Mouse (Mus musculus) cerebellum, postnatal 4 days (tissue): ENCODE data around the gene Lypla2.

Source experiments
- DNase-seq, 2 experiments: peaks; one replicate each; pipeline ENCODE4 v3.0.0; 2022; ENCODE audit warnings: low spot score in 2 of 2, mixed read lengths in 1 of 2

The Lypla2 gene

DNA sequence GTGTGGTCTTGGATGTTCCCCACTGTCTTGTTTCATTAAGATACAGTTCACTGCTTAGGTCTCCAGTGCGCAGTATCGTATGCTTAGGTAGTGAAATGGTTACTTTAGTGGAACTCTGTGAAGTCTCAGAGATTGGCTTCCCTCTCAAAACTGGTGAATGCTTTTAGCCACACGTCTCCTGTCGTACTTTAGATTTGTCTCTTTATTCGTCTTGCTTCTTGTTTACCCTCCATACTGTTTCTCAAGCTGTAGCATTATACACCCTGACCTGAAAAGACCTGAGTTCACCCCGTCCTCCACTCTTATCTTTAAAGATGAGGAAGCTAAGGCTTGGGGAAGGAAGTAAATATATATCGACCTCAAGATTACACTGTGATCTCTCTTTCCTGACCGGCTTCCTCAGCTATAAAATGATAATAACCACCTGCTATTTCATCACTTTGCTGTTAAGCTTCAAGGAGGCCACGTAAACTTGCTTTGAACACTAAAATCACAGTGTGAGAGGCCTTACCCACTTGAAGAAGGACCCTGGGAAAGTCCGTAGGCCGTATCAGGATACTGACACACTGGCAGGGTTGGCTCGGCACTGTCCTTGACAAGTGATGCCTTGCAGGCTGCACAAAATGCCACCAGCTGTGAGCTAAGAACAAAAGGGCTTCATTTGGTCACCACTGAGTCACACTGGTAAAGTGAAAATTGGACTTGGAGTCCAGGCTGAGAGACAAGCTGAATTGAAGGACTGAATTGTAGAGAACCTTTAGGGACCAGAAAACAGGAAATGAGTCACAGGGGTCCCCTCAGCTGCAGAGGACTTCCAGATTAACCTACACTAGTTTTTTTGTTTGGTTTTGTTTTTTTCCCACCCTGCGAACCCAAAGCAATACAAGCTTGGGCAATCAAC lies 735 bp upstream of the Lypla2 start:
- no peak for DNase-seq

DNA sequence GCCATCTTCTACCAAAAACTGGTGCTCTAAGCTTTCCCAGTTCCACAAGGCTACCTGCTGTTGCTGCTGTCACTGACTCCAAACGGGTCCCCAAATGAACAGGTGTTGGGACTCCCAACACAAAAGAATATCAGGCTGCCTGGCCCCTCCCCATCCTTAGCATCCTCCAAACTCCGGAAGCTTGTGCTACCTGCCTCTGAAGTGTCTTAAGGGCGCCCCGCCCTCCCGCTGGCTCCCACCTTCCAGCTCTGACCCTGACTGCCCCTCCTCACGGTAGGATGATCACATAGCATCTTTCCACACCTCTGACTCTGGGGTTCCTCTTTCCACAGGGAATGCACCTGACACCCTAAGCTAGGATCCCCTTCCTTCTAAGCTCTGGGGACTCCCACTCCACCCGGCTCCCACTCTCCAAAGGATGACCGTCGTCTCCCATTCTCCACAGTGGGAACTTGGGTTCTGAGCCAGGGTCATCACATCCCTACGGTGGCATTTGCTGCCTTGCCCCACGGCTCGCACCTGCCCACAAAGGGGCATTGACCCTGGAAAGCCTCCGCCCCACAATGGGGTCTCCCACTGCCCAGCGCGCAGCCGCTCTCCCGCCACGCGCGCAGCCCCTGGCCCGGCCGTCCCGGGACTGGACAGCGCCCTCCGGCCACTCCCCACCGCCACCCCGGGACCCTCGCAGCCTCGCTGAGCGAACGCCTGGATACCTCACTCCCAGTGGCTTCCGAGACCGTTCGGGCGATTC lies 446 bp downstream of the Lypla2 start:
- no peak for DNase-seq

DNA sequence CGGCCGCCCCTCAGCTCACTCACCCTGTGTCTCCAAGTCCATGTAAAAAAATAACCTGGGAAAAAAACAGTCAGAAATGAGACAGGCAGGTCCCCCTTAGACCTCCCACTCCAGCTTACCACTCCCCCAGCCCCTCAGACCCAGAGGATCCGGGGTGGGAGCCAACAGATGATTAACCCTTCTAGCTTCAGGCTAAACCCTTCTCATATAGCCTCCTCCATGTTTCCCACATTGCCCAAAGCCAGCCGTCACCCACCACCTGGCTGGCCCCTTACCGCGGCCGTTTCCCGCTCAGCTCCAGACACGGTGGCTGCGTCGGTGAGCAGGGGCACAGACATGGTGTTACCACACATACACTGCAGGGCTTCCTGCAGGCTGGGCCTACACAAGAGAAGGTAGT lies 1.8 kb downstream of the Lypla2 start:
- DNase-seq: no peak

DNA sequence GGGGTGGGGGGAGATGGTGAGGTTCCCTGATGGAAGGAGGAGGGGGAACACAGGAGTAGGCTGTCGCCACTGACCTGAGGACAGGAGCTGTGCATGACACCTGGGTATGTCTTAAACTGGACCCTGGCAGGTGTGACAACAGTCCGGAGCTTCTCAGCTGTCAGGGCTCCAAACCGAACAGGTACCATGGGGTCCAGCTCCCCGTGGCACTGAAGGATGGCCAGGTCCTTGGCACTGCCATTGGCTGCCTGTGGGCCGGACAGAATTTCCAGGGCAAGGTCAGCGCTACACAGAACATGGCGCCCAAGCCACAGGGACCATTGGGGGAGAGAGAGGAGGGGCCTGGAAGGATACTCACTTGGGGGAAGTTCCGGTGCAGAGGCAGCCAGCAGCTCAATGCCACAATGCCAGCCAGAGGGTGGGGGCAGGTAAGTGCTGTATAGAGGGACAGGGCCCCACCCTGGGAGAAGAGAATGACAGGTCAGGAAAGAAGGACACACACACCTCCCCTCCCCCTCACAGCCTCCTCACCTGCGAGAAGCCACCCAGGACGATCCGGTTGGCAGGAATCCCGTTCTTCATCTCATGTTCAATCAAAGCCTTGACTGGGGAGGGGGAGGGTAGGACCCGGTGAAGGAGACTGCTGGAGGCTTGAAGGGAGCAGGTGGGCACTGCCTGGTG lies 3.2 kb downstream of the Lypla2 start:
- no peak for DNase-seq

DNA sequence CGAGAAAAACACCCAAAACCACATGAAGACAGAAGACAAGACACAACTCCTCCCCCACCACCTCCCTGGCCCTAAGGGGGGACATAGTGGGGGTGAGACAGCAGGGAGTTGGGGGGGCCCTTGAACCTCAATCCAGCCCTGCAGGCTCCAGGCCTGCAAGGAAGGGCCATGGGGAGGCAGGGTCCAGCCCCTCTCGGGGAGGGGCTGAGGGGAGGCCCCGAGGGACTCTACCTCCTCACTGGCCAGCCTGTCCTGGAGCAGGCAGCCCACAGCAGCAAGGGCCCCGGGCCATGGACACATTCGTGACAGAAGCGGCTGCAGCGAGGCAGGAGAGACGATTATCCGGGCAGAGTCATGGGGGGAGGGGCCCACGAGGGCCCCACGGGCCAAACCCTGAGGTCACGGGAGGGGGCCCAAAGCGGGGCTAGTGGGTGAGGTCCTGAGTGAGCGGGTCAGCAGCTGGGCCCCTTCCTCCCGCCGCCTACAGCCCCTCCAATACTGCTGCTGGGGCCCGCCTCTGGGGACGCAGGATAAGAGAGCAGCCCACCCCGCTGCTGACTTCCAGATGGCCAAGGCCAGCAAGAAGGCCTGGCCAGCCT lies 4.1 kb downstream of the Lypla2 start:
- no peak for DNase-seq

DNA sequence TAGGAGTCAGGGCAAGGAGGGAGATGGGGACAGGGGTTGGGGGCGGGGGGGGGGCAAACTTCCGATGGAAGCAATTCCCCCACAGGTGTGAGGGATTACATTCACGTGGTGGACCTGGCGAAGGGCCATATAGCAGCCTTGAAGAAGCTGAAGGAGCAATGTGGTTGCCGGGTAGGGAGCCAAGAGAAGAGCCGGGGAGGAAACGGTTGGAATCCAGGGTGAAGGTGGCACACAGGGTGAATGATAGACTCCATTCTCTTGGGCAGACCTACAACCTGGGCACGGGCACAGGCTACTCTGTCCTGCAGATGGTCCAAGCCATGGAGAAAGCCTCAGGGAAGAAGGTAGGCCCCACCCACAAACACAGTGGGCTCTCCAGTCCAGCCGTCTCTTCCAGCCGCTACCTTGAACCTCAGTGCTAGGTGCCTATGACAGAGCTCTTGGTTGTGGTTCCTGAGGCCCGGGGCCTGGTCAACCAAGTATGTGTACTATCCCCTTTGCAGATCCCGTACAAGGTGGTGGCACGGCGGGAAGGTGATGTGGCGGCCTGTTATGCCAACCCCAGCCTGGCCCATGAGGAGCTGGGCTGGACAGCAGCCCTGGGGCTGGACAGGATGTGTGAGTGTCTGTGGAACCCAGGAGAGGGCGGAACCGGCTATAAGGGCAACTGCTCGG lies 5.2 kb downstream of the Lypla2 start:
- no peak for DNase-seq

DNA sequence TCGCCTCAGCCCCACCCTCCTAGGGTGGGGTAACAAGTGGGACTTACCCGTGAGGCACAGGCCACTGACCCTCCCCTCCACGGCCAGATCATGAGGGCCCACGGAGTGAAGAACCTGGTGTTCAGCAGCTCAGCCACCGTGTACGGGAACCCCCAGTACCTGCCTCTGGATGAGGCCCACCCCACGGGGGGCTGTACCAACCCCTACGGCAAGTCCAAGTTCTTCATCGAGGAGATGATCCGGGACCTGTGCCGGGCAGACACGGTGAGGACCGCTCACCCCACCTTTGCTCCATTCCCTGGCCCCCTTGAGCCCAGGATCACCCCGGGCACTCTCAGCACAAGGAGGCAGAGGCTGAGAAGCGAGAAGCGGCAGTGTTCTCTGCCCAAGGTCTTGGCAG lies 6.1 kb downstream of the Lypla2 start:
- DNase-seq: no peak

DNA sequence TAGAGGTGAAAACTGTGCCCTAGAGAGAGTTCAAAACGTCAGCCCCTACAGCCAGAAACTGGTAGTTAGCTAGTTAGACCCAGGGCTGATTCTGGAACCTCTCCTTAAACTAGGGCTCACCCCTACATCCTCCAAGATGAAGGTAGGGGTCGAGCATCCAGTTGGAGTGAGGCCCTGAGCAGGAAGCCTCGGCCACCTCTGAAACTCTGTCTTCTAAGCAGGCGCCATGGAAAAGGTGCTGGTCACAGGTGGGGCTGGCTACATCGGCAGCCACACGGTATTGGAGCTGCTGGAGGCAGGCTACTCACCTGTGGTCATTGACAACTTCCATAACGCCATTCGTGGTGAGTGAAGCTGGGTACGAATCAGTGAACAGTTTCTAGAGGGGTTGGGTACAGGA lies 7.3 kb downstream of the Lypla2 start:
- DNase-seq: no peak

DNA sequence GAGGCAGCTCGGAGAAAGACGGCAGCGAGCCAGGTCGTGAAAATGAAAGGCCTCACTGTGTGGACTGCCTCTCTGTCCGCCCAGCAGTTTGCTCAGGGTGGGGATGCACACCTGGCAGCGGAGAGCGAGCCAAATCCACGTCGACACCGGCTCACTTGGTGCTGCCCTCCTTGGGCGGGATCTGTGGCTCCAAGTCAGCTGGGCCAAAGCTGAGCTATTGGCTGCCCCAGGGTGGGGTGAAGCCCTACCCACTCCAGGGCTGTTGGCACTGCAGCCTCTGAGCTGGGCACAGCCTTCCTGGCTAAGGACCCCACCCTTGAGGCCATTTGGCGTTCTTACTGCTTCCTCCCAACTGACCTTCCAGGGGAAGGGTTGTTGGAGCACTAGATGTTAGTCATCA lies 8.0 kb downstream of the Lypla2 start:
- no peak for DNase-seq

DNA sequence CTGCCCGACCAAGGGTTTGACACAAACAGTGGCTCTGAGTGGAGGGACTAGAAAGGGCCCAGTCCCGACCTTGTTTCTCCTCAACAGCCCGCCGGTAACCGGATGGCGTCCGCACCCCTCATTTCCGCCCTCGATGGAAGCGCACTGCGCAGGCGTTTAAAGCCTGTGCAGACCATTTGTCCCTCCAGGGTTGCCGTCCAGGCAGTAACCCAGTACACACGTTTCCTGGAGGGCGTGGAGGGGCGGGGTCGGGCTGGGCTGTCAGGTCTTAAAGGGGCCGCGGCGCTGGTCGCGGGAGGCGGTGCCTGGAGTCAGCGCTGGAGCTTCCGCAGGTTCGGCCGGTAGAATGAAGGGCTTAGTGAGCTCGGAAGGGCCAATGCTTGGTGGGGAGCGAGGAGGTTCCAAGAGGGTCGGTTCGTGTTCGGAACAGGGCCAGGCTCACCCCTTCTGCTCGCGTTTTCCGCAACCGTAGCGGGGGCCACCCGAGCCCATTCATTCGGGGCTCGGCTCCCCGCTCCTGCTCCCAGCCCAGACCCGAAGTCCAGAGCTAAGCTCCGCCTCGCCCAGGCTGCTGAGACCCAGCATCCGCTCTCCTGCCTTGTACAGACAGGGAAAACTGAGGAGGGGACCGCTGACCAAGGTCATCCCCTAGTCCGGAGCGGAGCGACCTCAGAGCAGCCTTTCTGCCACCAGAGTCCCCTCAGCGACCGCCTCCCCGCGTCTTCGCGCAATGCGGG lies 8.8 kb downstream of the Lypla2 start, which contains the start of gene Gale:
Gene Gale, plus strand, starts transcription at position 271 of the 737 bp plus-strand sequence.
- peak; percentile 83 to 91 for DNase-seq

DNA sequence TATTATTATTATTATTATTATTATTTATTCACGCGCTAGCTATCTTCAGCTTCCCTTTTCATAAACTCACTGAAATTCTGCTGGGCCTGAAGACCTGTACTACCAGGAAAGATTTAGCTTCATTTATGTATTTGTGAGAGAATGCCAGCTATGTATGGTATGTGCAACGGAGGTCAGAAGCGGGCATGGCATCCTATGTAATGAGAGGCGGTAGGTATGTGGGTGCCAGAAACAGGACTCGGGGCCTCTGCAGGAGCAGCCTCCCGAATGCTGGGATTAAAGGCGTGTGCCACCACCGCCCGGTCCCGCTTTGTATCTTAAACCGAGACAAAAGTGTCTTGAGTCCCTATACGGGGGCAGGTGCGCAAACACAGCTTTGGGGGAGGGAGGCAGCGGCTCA lies 9.5 kb downstream of the Lypla2 start:
- DNase-seq: no peak

DNA sequence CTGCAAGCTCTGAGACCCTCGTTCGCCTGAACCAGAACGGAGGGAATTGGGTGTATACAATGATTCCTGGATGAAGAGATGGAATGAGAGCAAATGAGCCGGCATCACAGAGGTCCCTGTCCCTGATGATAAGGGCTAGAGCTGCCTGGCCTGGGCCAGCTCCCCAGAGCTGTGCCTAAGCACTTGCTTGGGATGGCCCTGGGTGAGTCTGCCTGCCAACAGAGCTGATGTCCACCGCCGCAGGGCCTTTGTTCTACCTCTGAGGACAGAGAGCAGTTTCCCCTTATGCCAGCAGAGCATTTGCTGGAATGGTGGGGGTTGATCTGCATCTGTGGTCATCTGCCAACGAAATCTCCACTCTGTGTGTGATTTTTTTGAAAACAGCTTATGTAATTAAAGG lies 10.2 kb downstream of the Lypla2 start:
- DNase-seq: no peak

DNA sequence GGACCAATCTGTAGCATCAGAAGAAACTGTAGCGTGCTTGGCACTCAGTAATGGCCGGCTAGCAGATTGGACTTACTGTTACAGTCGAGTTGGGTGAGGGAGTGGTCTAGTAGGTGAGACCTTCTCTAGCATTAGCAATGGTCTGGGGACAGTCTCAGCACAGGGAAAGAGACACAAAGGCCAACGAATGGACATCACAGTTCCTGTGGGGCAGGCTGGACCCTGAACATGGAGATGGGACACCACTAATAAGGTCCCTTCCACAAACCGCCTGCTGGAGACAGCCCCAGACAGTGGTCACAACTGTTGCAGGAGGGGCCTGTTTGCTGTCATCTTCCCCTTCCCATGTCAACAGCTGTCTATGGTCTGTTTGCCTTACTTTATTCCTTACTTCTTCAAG lies 10.7 kb downstream of the Lypla2 start:
- no peak for DNase-seq

DNA sequence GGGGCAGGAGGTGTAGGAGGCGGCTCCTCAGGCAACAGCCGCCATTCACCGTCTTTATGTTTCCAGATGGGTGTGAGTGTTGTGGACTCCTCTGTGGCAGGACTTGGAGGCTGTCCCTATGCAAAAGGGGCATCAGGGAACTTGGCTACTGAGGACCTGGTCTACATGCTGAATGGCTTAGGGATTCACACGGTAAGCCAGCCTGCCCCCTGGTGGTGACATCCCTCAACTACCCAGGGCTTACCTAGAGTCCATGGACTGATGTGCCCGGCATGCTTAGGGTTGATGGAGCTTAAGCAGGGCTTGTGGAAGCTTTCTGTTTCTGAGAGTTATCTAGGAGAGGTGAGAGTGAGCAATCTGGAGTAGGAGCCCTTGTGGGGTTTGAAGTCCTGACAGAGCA lies 11.7 kb downstream of the Lypla2 start:
- peak; percentile 60 to 75 for DNase-seq

DNA sequence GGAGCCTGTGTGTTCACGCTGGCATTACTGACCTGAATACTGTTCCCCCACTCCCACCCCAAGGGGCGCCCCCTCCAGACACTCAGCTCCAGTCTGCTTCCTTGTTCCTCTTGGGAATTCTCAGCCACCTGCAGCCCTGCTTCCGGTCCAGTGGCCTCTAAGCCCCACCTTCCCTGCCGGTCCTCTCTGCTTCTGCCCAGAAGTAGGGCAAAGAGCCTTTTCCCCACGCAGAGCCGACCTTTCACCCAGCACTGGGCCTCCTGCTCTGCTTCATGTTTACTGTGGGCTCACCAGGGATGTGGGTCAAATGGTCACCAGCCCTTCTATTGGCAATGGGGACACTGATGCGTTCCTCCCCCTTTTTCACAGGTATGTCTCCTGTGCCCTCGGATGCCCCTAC lies 14.1 kb downstream of the Lypla2 start:
- no peak for DNase-seq

DNA sequence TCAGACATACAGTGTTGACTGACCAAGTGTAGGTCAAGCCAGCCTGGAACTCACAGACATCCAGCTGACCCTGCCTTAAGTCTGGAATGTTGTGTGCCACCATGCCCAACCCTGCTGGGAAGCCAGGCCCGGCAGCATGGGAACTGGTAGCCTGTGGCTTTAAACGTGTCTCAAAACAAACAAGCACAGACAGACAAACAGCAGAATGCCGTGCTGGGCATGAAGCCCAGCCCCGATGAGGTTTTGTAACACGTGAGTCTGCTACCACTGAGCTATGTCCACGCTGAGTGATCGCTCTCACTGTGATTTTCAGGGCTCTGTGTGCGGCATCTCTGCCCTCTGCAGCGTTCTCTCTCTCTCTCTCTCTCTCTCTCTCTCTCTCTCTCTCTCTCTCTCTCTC lies 16.5 kb downstream of the Lypla2 start:
- DNase-seq: no peak

DNA sequence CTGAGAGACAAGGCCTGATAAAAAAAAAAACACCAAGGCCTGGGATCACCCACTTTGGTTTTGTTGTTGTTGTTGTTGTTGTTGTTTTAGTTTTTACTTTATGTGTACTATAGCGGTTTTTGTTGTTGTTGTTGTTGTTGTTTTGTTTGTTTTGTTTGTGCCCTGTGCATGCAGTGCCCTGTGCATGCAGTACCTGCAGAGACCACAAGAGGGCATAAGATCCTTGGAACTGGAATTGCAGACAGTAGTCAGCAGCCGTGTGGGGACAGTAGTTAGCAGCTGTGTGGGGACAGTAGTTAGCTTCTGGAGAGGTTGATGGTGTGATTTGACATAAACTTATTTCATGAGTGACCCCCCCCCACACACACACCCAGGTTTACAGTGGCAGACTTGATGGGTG lies 18.2 kb downstream of the Lypla2 start:
- peak; percentile 62 to 79 for DNase-seq

DNA sequence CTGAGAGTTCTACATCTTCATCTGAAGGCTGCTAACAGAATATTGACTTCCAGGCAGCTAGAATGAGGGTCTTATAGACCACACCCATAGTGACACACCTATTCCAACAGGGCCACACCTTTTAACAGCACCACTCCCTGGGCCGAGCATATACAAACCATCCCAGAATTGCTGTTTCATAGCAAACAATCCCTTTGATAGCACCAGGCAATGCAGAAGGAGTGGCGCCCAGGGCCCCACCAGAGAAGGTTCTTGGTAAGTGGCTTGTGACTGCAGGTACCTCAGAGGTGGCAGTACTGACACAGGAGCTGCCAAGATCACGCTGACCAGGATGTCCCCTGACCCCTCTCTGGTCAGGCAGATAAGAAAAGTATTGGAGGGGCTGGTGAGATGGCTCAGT lies 19.2 kb downstream of the Lypla2 start:
- no peak for DNase-seq

DNA sequence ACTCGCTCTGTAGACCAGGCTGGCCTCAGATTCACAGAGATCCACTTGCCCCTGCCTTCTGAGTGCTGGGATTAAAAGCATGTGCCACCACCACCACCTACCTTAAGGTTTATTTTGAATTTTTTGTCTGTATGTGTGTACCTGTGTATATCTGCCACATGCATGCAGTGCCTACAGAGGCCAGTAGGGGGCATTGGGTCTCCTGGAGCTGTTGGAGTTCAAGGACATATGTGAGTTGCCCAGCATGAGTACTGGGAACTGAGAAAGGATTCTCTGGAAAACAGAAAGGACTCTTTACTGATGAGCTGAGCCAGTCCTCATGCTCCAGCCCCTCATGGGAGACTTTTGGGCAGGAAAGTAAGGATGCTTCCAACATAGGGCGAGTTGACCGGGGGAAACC lies 20.9 kb downstream of the Lypla2 start:
- DNase-seq: no peak

DNA sequence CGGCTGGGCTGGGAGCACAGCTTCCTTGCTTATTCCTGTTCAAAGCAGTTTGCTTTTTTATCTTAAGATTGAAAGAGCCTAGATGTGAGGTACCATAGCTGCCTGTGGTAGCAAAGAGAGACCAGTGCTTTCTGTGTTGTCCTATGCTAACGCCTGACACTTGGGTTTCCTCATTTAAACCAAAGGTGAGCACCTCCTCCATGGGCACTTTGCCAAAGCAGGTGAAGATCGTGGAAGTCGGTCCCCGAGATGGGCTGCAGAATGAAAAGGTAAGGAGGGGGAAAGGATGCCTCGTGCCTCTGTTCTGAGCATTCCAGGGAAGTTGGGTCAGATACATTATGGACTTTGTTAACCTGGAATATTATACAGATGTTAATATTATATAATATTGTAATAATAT lies 22.1 kb downstream of the Lypla2 start:
- no peak for DNase-seq

DNA sequence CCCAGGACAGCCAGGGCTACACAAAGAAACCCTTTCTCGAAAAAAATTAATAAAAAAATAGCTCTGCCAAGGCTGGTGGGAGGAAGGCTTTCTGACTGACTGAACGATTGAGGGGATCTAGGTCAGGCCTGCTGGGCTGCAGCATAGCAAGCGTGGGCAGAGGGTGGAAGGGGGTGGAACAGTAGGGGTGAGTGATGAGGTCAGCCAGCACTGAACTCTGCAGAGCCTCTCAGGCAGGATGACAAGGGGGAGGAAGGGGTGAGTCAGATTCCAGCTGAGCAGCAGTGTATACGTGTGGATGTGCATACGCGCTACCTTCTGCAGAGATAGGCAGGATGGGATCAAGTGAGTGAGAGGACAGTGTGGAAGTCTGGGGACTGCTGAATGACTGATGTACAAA lies 22.5 kb downstream of the Lypla2 start:
- DNase-seq: no peak
